Mouse (Mus musculus) midbrain, postnatal 0 days (tissue): ENCODE data around the gene Zfp992. TPM values are rescaled to one million over a fixed set of nuclear protein-coding genes. Genes with fewer than 3 reads are reported as not detected.
"Not testable (repeated sequence)": the region's sequence is repeated elsewhere in the genome, so short reads cannot be mapped to it uniquely, and the experiment has no call there.

Experiments
- ATAC-seq: fragments of 200-750 bp; cut with Nextera tagmentation; 2 replicates; pipeline ENCODE4 v1.8.0; 2017; ENCODE audit warnings: moderate number of reproducible peaks, mild to moderate bottlenecking, moderate TSS enrichment, moderate library complexity; ENCODE audit not compliant: low FRiP score
- DNase-seq: peaks from one replicate; pipeline ENCODE4 v3.0.0-alpha.2; 2015; ENCODE audit warnings: low spot score
- H3K27ac ChIP-seq: fragments of 300-500 bp; sonication (generic); 2 replicates; pipeline ENCODE4 v1.5.1; 2014; ENCODE audit warnings: low read depth, mild to moderate bottlenecking, low read length, mixed read lengths
- H3K27me3 ChIP-seq: fragments of 300-500 bp; sonication (generic); 2 replicates; pipeline ENCODE4 v1.6.1; 2014; ENCODE audit warnings: low read length, control low read depth, mixed read lengths; ENCODE audit not compliant: insufficient read depth
- H3K36me3 ChIP-seq: fragments of 300-500 bp; sonication (generic); 2 replicates; pipeline ENCODE4 v1.6.1; 2014; ENCODE audit warnings: low read length, control low read depth, mixed read lengths; ENCODE audit not compliant: insufficient read depth
- H3K4me1 ChIP-seq: fragments of 300-500 bp; sonication (generic); 2 replicates; pipeline ENCODE4 v1.6.1; 2014; ENCODE audit warnings: mild to moderate bottlenecking, control low read depth, antibody characterized with exemption, low read length, mixed read lengths; ENCODE audit not compliant: insufficient read depth
- H3K4me2 ChIP-seq: fragments of 300-500 bp; sonication (generic); 2 replicates; pipeline ENCODE4 v1.6.1; 2014; ENCODE audit warnings: low read depth, mild to moderate bottlenecking, low read length, mixed read lengths; ENCODE audit not compliant: poor library complexity, severe bottlenecking
- H3K4me3 ChIP-seq: fragments of 300-500 bp; sonication (generic); 2 replicates; pipeline ENCODE4 v1.5.1; 2014; ENCODE audit warnings: low read depth, mild to moderate bottlenecking, low read length, moderate library complexity
- H3K9ac ChIP-seq: fragments of 300-500 bp; sonication (generic); replicated peaks from 2 replicates; pipeline ENCODE4 v1.6.1; 2014; ENCODE audit warnings: mild to moderate bottlenecking, low read length, moderate library complexity, mixed read lengths; ENCODE audit not compliant: poor library complexity, severe bottlenecking
- H3K9me3 ChIP-seq: fragments of 300-500 bp; sonication (generic); 2 replicates; pipeline ENCODE4 v1.6.1; 2016; ENCODE audit warnings: low read length, control low read depth
- WGBS: fragments of 180-500 bp; shearing (Covaris S2); extraction: QIAGEN DNeasy Blood & Tissue Kit; methylation state at CpG from one replicate; pipeline ENCODE4 v1.1.7; 2014; 5-methylcytosine and 5-hydroxymethylcytosine counted together
- polyA plus RNA-seq: library from polyadenylated mRNA; unstranded; fragments of >200 nt; fragmentation: Nextera tagmentation; extraction: Ambion mirVana; gene quantifications from 2 replicates; pipeline ENCODE4 v1.2.1, GENCODE M21; 2015
- total RNA-seq: library from RNA; depleted of rRNA; stranded (reverse); fragments of >200 nt; gene quantifications from 2 replicates; pipeline ENCODE4 v1.2.3, GENCODE M21; 2014

The Zfp992 gene
- total and polyA plus RNA-seq, 2 experiments from 2014 or later = 0.73 to 2.8 TPM

DNA sequence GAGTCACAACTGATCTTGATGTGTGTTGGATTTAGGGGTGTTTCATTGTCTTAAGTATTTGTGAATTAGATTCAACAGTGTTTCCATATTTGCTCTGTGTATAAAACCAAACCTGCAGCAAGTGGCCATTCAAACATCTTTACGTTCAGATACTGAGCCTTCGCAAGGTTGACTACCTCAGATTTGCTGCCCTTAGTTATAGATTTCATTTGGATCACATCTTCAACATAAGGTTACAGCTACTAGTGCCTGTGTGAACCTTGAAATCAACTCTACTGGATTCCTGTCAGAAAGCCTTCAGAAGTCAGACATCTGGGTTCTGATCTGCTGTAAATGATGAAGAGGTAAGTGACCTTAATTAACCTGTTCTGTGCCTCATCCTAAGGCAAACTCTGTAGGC lies 27.4 kb downstream of the Zfp992 start:
- not testable (repeated sequence) for H3K27me3 ChIP-seq, H3K4me2 ChIP-seq, DNase-seq, H3K27ac ChIP-seq, H3K9ac ChIP-seq, H3K4me1 ChIP-seq, ATAC-seq, H3K36me3 ChIP-seq, H3K4me3 ChIP-seq
- H3K9me3 ChIP-seq = peaks cover 41% of the 10 kb centered on the region
- 98% methylated on average over 2 of the region's 2 CpGs for WGBS

DNA sequence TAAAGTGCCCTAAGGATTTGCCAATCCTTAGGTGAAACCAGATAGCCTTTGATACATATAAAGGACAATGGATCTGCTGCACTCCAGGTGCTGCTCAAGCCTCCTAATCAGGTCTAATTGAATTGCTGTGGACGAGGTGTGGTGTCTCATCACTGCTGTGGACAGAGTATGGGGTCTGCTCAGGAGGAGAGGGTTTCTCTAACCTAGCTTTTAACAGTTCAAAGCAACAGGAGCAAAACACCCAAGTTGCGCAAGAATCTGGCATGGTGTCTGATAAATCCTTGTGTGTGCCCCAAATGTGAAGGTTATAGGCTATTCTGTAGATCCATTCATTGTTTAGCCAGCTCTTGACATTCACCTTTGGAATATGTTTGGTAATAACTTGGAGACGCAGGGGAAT lies 28.1 kb downstream of the Zfp992 start:
- 76% methylated on average over 3 of the region's 3 CpGs for WGBS
- not testable (repeated sequence) for H3K36me3 ChIP-seq, H3K4me2 ChIP-seq, H3K27me3 ChIP-seq, H3K4me3 ChIP-seq, H3K4me1 ChIP-seq, H3K9ac ChIP-seq, ATAC-seq, H3K27ac ChIP-seq, DNase-seq
- peaks cover 45% of the 10 kb centered on the region for H3K9me3 ChIP-seq

DNA sequence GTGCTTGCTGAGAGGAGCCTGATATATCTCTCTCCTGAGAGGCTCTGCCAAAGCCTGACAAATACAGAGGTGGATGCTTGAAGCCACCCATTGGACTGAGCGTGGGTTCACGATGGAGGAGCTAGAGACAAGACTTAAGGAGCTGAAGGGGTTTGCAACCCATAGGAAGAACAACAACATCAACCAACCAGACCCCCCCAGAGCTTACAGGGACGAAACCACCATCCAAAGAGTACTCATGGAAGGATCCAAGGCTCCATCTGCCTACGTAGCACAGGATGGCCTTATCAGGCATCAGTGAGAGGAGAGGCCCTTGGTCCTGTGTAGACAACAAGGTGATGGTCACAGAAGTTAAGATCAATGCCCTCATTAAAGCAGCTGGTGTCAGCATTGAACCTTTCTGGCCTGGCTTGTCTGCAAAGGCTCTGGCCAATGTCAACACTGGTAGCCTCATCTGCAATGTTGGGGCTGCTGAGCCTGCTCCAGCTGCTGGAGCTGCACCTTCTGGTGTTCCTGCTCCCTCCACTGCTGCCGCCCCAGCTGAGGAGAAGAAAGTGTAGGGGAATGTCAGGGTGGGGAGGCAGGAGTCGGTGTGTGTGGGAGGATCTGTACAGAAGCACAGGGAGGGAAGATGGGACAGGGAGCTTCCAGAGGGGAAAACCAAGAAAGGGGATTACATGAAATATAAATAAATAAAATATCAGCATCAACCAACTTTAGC lies 31.7 kb downstream of the Zfp992 start:
- not testable (repeated sequence) for H3K9ac ChIP-seq, H3K27ac ChIP-seq, DNase-seq, H3K36me3 ChIP-seq, H3K4me2 ChIP-seq, H3K4me3 ChIP-seq, H3K27me3 ChIP-seq, H3K4me1 ChIP-seq
- WGBS = 64% methylated on average over 6 of the region's 6 CpGs
- peaks cover 71% of the 10 kb centered on the region for H3K9me3 ChIP-seq
- peak; percentile 42; the same call in 1 of the 2 replicates for ATAC-seq

- not testable (repeated sequence) for H3K9ac ChIP-seq, ATAC-seq, H3K36me3 ChIP-seq, H3K4me1 ChIP-seq, H3K27ac ChIP-seq, H3K4me2 ChIP-seq, DNase-seq, H3K27me3 ChIP-seq, H3K4me3 ChIP-seq
- WGBS = 84% methylated on average over 10 of the region's 10 CpGs
- peaks cover 64% of the 10 kb centered on the region for H3K9me3 ChIP-seq
These were observed 33.7 kb downstream of the Zfp992 start for GRCm38 (mm10) chr4:146482546-146482945.

GRCm38 (mm10) chr4:146483571-146484280 lies 34.9 kb downstream of the Zfp992 start:
- H3K9ac ChIP-seq, H3K4me2 ChIP-seq, DNase-seq, H3K27ac ChIP-seq, H3K36me3 ChIP-seq, H3K4me1 ChIP-seq, H3K27me3 ChIP-seq, H3K4me3 ChIP-seq: not testable (repeated sequence)
- peak; percentile 42; the same call in 1 of the 2 replicates for ATAC-seq
- 73% methylated on average over 13 of the region's 13 CpGs for WGBS
- H3K9me3 ChIP-seq = peaks cover 58% of the 10 kb centered on the region

GRCm38 (mm10) chr4:146484676-146485075 lies 35.9 kb downstream of the Zfp992 start:
- H3K27me3 ChIP-seq, H3K9ac ChIP-seq, H3K36me3 ChIP-seq, H3K4me1 ChIP-seq, DNase-seq, H3K27ac ChIP-seq, H3K4me3 ChIP-seq, H3K4me2 ChIP-seq, ATAC-seq: not testable (repeated sequence)
- peaks cover 63% of the 10 kb centered on the region for H3K9me3 ChIP-seq

GRCm38 (mm10) chr4:146485183-146485939 lies 36.5 kb downstream of the Zfp992 start:
- H3K9me3 ChIP-seq = peaks cover 61% of the 10 kb centered on the region
- not testable (repeated sequence) for H3K4me2 ChIP-seq, H3K36me3 ChIP-seq, H3K27me3 ChIP-seq, H3K4me3 ChIP-seq, H3K9ac ChIP-seq, H3K27ac ChIP-seq, ATAC-seq, DNase-seq, H3K4me1 ChIP-seq
- 71% methylated on average over 6 of the region's 6 CpGs for WGBS

DNA sequence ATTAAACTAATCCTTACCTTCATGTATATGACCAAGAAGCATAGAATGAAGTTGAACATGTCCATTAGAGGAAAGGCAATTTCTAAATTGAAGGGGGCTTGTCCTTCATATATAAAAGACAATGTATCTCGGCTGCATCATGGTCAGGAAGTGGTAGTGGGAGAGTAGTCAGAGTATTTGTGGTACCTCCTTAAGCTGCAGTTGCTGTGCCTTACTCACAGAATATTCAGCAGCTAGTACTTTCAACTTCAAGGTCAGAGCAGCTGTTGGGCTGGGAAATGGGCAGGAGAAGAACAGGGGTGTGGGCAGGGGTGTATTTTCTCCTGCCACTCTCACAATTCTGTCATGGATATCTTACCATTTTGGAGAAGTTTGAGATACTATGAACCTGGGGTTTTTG lies 37.9 kb downstream of the Zfp992 start:
- not testable (repeated sequence) for H3K27me3 ChIP-seq, H3K4me2 ChIP-seq, H3K4me3 ChIP-seq, H3K27ac ChIP-seq, DNase-seq, H3K9ac ChIP-seq, H3K4me1 ChIP-seq, H3K36me3 ChIP-seq
- H3K9me3 ChIP-seq = peaks cover 58% of the 10 kb centered on the region
- ATAC-seq = peak; percentile 21; the same call in 1 of the 2 replicates
- 60% methylated on average over 1 of the region's 1 CpGs for WGBS
